Mouse (Mus musculus): ENCODE results near the gene Tmem107. TPM values are rescaled to one million over a fixed set of nuclear protein-coding genes. Genes with fewer than 3 reads are reported as not detected.
A peak's percentile ranks its signal among the peaks of the same experiment; 100 is the strongest.

Tmem107 gene
- total RNA-seq, 2 experiments from 2014 or later = 20.3 to 21.6 TPM

- H3K4me3 ChIP-seq = no peak overlapping the region; the same call in 1 of the 2 replicates
- DNase-seq (ENCODE audit: low spot score in 2 of 2) = no peak
- TF ChIP-seq CTCF (conservative IDR thresholded peaks at IDR 0.05) = no peak
- no peak overlapping the region for H3K27ac ChIP-seq
These were observed 24.2 kb upstream of the Tmem107 start for GRCm38 (mm10) chr11:69046395-69046774.

- DNase-seq (ENCODE audit: low spot score in 2 of 2) = no peak
- H3K27ac ChIP-seq = no peak overlapping the region
- TF ChIP-seq CTCF (conservative IDR thresholded peaks at IDR 0.05) = no peak
- no peak overlapping the region for H3K4me3 ChIP-seq
These were observed 23.0 kb upstream of the Tmem107 start for GRCm38 (mm10) chr11:69047592-69047991.

GRCm38 (mm10) chr11:69048151-69048550 lies 22.5 kb upstream of the Tmem107 start:
- no peak for DNase-seq (ENCODE audit: low spot score in 2 of 2)
- H3K4me3 ChIP-seq = no peak overlapping the region
- TF ChIP-seq CTCF (conservative IDR thresholded peaks at IDR 0.05) = no peak
- H3K27ac ChIP-seq = no peak overlapping the region

- H3K27ac ChIP-seq = no peak overlapping the region
- DNase-seq (ENCODE audit: low spot score in 2 of 2) = no peak
- no peak overlapping the region for H3K4me3 ChIP-seq
- TF ChIP-seq CTCF (conservative IDR thresholded peaks at IDR 0.05) = no peak
These were observed 19.9 kb upstream of the Tmem107 start for GRCm38 (mm10) chr11:69050748-69051147.

GRCm38 (mm10) chr11:69051771-69052170 lies 18.8 kb upstream of the Tmem107 start:
- no peak for DNase-seq (ENCODE audit: low spot score in 2 of 2)
- H3K27ac ChIP-seq = no peak overlapping the region
- no peak for TF ChIP-seq CTCF (conservative IDR thresholded peaks at IDR 0.05)
- no peak overlapping the region for H3K4me3 ChIP-seq

GRCm38 (mm10) chr11:69052824-69053421 lies 17.7 kb upstream of the Tmem107 start:
- Histone ChIP-seq H3K4me3 (no peak overlapping the region), H3K27ac (no peak overlapping the region)
- no peak for DNase-seq (ENCODE audit: low spot score in 2 of 2)
- TF ChIP-seq CTCF (conservative IDR thresholded peaks at IDR 0.05) = no peak

- TF ChIP-seq CTCF (conservative IDR thresholded peaks at IDR 0.05) = no peak
- Histone ChIP-seq H3K4me3 (no peak overlapping the region), H3K27ac (no peak overlapping the region)
- no peak for DNase-seq (ENCODE audit: low spot score in 2 of 2)
These were observed 16.8 kb upstream of the Tmem107 start for GRCm38 (mm10) chr11:69053848-69054247.

GRCm38 (mm10) chr11:69058265-69058664 lies 12.3 kb upstream of the Tmem107 start:
- peak overlapping the region; percentile 98 for H3K4me3 ChIP-seq
- TF ChIP-seq CTCF (conservative IDR thresholded peaks at IDR 0.05) = no peak
- H3K27ac ChIP-seq = peak overlapping the region; percentile 96
- no peak for DNase-seq (ENCODE audit: low spot score in 2 of 2)

GRCm38 (mm10) chr11:69058729-69059356 lies 11.8 kb upstream of the Tmem107 start:
- Histone ChIP-seq H3K4me3 (peak overlapping the region; percentile 98), H3K27ac (peak overlapping the region; percentile 96)
- TF ChIP-seq CTCF (conservative IDR thresholded peaks at IDR 0.05) = no peak
- no peak for DNase-seq (ENCODE audit: low spot score in 2 of 2)

GRCm38 (mm10) chr11:69059357-69059974 lies 11.1 kb upstream of the Tmem107 start, which contains the start of gene Borcs6:
Gene Borcs6 (plus strand): TSS chr11:69059717.
- peak; percentile 94 to 98 for DNase-seq (ENCODE audit: low spot score in 2 of 2)
- H3K4me3 ChIP-seq = peak within 1 kb of the TSS; percentile 98
- TF ChIP-seq CTCF (conservative IDR thresholded peaks at IDR 0.05) = no peak
- H3K27ac ChIP-seq = peak within 1 kb of the TSS; percentile 97

- DNase-seq (ENCODE audit: low spot score in 2 of 2) = peak in 1 of 2 experiments; percentile 37
- Histone ChIP-seq H3K4me3 (peak overlapping the region; percentile 98), H3K27ac (peak overlapping the region; percentile 97)
- no peak for TF ChIP-seq CTCF (conservative IDR thresholded peaks at IDR 0.05)
These were observed 10.6 kb upstream of the Tmem107 start for GRCm38 (mm10) chr11:69059975-69060411.

GRCm38 (mm10) chr11:69060448-69061254 lies 10.0 kb upstream of the Tmem107 start:
- TF ChIP-seq CTCF (conservative IDR thresholded peaks at IDR 0.05) = no peak
- peak overlapping the region; percentile 97 for H3K27ac ChIP-seq
- peak overlapping the region; percentile 98 for H3K4me3 ChIP-seq
- peak in 1 of 2 experiments; percentile 23 for DNase-seq (ENCODE audit: low spot score in 2 of 2)
